Mouse (Mus musculus) cerebellum, adult (tissue): ENCODE data around the gene Prnd.

Experiments used
- ATAC-seq: cut with Nextera tagmentation; 2 replicates; pipeline ENCODE4 v1.9.2; 2017; ENCODE audit warnings: mild to moderate bottlenecking, moderate library complexity, mixed read lengths; ENCODE audit not compliant: insufficient number of reproducible peaks, low FRiP score, low TSS enrichment

Prnd gene

DNA sequence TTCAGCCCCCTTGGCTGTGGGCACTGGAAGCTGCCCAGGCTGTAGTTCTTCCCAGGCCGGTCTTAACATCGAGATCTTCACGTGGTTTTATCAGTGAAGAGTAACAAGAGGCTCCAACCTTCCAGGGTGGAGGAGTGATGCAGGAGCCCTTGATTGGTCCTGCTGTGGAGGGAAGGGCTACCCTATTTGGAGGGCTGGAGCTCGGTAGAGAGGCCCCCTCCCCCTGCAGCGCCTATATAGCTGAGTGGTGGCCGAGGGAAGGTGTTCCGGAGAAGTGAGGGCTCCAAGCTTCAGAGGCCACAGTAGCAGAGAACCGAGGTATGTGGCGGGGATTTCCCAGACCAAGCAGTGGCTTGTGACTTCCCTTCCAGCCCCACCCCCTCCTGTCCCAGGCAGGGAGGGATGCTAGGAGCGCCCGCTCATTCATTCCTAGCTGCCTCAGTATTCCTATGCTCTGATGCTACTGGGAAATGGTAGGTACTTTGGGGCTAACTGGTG, at the start of gene Prnd:
Prnd (plus strand) TSS at position 264 of the 498 bp plus-strand sequence.
- ATAC-seq: no peak

GRCm38 (mm10) chr2:131902423-131902822, 48.2 kb upstream of the Prnd start:
- ATAC-seq: no peak

- 0 out of 2 replicates have a peak, but pooled peaks have one; percentile 45 for ATAC-seq
Measured at GRCm38 (mm10) chr2:131902867-131903266, 47.8 kb upstream of the Prnd start.

GRCm38 (mm10) chr2:131905025-131905424, 45.6 kb upstream of the Prnd start:
- no peak for ATAC-seq

DNA sequence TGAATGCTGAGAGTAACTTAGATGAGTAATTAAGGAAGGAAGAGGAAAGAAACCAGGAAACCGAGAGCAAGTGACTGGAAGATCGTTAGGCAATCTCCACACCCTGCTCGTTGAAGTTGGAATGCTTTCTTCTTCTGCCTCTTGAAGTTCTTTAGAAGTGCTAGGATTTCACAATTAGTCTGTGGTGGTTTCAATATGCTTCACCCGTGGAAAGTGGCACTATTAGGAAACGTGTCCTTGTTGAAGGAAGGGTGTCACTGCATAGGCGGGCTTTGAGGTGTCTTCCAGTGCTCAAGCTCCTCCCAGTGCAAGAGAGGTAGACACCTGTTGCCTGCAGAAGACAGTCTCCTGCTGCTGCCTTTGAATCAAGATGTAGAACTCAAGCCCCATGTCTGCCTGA, 44.9 kb upstream of the Prnd start:
- no peak for ATAC-seq

DNA sequence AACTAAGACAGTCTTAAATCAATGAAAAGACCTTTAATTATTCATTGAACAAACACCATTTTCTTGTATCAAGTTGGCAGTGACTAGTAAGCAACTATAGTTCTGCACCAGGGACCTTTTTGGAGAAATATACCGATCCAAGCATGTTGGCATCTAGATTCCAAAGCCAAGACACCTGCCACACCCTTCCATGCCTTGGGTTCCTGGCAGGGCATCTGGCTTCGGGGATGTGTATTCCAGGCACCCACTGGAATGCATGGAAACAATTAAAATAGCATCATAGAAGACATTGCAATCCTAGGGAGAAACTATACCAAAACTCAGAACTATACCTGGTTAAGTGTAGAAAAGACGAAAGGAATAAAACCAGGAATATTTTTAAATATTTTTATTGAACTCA, 44.4 kb upstream of the Prnd start:
- ATAC-seq: no peak

GRCm38 (mm10) chr2:131906846-131907245, 43.8 kb upstream of the Prnd start:
- ATAC-seq: no peak

- no peak for ATAC-seq
Measured at GRCm38 (mm10) chr2:131907311-131907710, 43.4 kb upstream of the Prnd start.

DNA sequence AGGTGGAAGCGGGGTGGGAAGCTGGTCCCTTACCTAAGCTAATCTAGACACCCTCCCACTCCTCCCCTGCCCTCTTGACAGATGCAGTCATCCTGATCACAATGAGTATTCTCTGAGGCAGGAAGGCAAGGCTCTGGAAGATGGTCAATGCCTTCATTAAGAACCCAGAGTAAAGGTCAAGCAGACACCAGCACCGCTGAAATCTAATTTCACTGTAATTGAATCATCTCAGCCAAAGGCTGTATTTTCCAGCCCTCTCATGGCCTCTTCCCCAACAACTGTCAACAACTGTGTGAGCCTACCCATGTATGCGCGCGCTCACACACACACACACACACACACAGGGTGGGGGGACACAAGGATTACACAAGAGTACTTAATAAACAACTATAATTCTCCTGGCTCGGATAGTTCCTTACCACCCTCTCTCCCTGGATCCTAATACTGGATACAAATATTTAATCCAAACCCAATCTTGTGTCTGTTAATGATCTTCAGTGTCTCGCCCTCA, 42.3 kb upstream of the Prnd start:
- no peak for ATAC-seq

- no peak for ATAC-seq
Measured at GRCm38 (mm10) chr2:131908906-131909305, 41.8 kb upstream of the Prnd start.

DNA sequence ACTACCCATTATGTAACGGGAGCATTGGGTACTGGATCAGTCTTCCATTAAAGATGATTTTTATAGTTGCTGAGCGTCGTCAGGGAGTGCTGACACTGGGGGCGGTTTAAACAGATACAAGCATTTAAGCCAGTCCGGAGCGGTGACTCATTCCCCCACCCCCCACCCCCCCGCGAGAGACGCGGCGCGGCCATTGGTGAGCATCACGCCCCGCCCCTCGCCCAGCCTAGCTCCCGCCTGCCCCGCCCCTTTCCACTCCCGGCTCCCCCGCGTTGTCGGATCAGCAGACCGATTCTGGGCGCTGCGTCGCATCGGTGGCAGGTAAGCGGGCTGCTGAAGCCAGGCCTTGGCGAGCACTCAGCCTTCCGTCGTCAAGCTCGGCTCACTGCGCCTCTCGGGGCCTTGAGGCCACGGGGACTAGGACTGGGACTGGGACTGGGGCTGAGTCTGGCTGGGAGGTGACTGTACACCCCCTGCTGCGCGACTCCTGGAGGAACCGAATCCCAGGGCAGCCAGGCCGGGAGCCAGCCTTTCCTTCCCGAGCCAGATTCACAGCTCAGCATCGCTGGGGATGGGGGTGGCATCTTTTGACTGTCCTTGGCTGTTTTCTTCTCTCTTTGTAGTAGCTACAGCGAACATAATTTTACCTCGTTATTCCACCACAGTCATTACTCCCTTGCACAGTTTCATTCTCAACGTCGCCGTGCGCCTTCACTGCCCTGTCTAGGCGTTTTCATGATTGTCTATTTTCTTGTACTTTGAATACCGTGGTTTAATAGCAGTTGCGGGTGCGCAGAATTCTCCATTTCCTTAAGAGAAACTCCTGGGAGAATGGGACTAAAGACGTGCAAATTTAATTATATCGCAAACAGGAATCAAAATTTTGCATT, 40.7 kb upstream of the Prnd start, which contains the start of the genes Prnp and Prn:
Prnp (plus strand) TSS at position 246 of the 890 bp plus-strand sequence.
Prn (plus strand) TSS at position 275 of the 890 bp plus-strand sequence.
- peak; percentile 85 for ATAC-seq

GRCm38 (mm10) chr2:131910847-131911246, 39.8 kb upstream of the Prnd start:
- ATAC-seq: no peak

DNA sequence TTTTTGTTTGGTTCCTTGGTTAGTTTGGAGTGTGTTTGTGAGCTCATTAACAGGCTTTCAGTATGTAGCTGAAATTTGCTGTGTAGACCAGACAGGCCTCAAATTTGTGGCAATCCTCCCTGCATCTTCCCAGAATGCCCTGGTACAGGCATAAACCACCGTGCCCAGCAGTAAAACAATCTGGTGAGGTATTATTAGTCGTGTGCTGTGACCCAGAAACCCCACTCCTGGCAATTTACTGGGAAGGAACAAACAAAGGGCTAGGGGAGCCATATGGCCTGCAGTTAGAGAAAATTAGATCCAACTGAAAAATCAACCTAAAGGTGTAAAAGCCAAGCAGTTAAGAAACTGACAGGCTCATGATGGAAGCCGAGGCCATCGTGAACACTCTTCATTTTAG, 39.3 kb upstream of the Prnd start:
- ATAC-seq: peak; percentile 60

- no peak for ATAC-seq
Measured at GRCm38 (mm10) chr2:131912526-131913258, 38.0 kb upstream of the Prnd start.

DNA sequence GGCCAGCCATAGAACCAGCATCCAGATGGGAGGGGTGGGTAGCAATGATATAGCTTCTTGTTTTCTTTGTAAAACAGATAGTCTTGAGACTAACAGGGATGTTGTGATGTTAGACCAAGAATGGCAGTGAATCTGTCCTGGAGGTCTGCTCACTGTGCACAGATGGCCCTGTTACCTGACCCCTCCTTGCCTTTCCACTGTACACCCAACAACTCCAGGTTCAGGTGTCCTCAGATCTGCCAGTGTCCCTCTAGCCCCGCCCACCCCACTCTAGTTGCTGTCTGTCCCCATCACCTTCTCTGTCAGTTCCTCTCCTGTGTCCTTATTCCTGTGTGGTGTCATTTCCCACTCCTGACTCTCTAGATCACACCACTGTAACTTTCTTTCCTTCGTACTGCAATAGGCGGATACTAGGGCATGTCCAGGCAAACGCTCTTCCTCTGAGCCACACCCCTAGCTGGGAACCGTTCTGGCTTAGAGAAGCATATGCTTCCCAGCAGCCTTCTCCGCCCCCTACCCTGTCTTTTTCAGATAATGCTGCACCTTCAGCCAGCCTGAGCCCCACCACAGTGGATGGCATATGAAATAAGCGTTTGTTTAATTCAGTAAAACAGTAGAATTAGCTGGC, 18.3 kb upstream of the Prnd start:
- no peak for ATAC-seq

- no peak for ATAC-seq
Measured at GRCm38 (mm10) chr2:131933013-131933412, 17.6 kb upstream of the Prnd start.

DNA sequence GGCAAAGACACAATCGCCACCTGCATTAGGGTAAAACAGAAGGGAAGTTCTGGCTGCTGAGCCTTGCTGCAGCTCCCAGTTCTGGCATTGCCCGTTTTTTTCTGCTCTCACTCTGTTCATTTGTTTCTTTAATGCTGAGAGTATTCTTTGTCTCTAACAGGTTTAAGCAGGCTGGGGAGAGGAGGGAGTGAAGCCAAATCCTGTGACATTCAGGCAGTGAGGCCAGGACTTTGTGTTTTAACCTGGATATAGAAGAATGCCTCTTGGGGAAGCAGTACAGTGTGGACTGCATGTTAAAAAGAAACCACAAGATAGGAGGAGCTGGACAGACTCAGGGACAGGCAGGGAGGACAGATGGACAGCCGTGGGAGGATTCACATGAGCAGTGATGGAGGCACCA, 17.1 kb upstream of the Prnd start:
- 0 out of 2 replicates have a peak, but pooled peaks have one; percentile 38 for ATAC-seq

GRCm38 (mm10) chr2:131934243-131934642, 16.4 kb upstream of the Prnd start:
- ATAC-seq: no peak

DNA sequence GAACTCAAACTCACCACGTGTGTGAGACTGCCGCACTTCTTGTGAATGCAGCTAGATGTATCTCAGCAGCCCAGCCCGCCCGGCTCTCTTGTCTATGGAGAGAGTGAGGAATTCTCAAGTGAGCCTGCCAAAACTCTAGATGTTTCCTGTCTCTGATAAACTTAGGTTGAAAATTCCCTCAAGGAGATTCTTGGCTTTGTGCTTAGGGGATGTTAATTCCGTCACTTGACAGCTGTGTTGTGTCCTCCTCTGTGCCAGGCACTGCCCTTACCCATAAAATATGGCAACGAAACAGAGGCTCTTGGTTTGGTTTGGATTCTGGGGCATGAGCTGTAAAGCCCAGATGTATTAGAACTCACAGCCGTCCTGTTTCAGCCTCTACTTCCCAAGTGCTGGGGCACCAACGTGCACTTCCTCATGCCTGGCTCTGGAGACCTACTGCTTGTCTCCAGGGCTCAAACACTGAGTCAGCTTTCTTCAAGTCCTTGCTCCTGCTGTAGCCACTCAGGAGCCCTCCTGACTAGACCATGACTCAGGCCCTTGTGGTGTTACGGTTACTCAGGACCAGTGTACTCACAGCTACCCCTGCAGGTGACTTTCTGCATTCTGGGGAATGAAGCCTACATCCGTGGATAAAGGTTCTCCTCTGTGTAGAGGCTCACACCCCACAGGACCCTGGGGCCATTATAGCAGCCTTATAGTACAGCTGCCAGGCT, 15.1 kb upstream of the Prnd start:
- ATAC-seq: no peak

- no peak for ATAC-seq
Measured at GRCm38 (mm10) chr2:131936410-131936809, 14.3 kb upstream of the Prnd start.
